Mouse (Mus musculus) kidney, postnatal 25 days (tissue): Measurements from ENCODE around the gene Gm10053.
"Not testable (repeated sequence)": the region's sequence is repeated elsewhere in the genome, so short reads cannot be mapped to it uniquely, and the experiment has no call there.

Experiments
- DNase-seq, 2 experiments: peaks; one replicate each; pipeline ENCODE4 v3.0.0; 2021; ENCODE audit warnings: mixed read lengths in 2 of 2

Gm10053 gene

GRCm38 (mm10) chr19:24875129-24875870 is at the start of gene Gm10053:
Gene Gm10053 (plus strand): TSS chr19:24875686.
- not testable (repeated sequence) for DNase-seq

- DNase-seq = peak; percentile 9 to 55
Observed at GRCm38 (mm10) chr19:24842080-24842479, 33.4 kb upstream of the Gm10053 start.

GRCm38 (mm10) chr19:24845007-24845546 is 30.4 kb upstream of the Gm10053 start:
- DNase-seq = no peak

GRCm38 (mm10) chr19:24848345-24848744 is 27.1 kb upstream of the Gm10053 start:
- DNase-seq = no peak

GRCm38 (mm10) chr19:24848844-24849243 is 26.6 kb upstream of the Gm10053 start:
- no peak for DNase-seq

GRCm38 (mm10) chr19:24851456-24852315 is 23.8 kb upstream of the Gm10053 start:
- DNase-seq = peak; percentile 50 to 54

- no peak for DNase-seq
Observed at GRCm38 (mm10) chr19:24861276-24861611, 14.2 kb upstream of the Gm10053 start.

GRCm38 (mm10) chr19:24861612-24862451 is 13.7 kb upstream of the Gm10053 start, which contains the start of gene Pgm5:
Gene Pgm5 (minus strand): TSS chr19:24861855.
- peak; percentile 29 to 51 for DNase-seq

GRCm38 (mm10) chr19:24865436-24865835 is 10.1 kb upstream of the Gm10053 start:
- no peak for DNase-seq

GRCm38 (mm10) chr19:24871037-24871635 is 4.3 kb upstream of the Gm10053 start:
- peak; percentile 48 to 70 for DNase-seq

- DNase-seq = peak in 1 of 2 experiments; percentile 10
Observed at GRCm38 (mm10) chr19:24873873-24874272, 1.6 kb upstream of the Gm10053 start.

GRCm38 (mm10) chr19:24881237-24881636 is 5.8 kb downstream of the Gm10053 start:
- no peak for DNase-seq

- peak in 1 of 2 experiments; percentile 66 for DNase-seq
Observed at GRCm38 (mm10) chr19:24885504-24885903, 10.0 kb downstream of the Gm10053 start.

GRCm38 (mm10) chr19:24886888-24887287 is 11.4 kb downstream of the Gm10053 start:
- no peak for DNase-seq

- DNase-seq = no peak
Observed at GRCm38 (mm10) chr19:24896536-24896935, 21.1 kb downstream of the Gm10053 start.

GRCm38 (mm10) chr19:24897006-24897895 is 21.8 kb downstream of the Gm10053 start:
- DNase-seq = peak in 1 of 2 experiments; percentile 38

GRCm38 (mm10) chr19:24897896-24898736 is 22.6 kb downstream of the Gm10053 start:
- DNase-seq = no peak

- no peak for DNase-seq
Observed at GRCm38 (mm10) chr19:24898737-24899577, 23.5 kb downstream of the Gm10053 start.
